Mouse (Mus musculus) neural tube, embryonic 12.5 days (tissue): ENCODE measurements around the gene Rai14. TPM values are rescaled to one million over a fixed set of nuclear protein-coding genes. Genes with fewer than 3 reads are reported as not detected.
A peak's percentile ranks its signal among the peaks of the same experiment; 100 is the strongest.

Experiments used
- ATAC-seq: fragments of 200-750 bp; cut with Nextera tagmentation; 2 replicates; pipeline ENCODE4 v1.8.0; 2017; ENCODE audit warnings: low read depth, mild to moderate bottlenecking, moderate TSS enrichment, moderate library complexity; ENCODE audit not compliant: low FRiP score
- H3K27ac ChIP-seq: fragments of 300-500 bp; sonication (generic); 2 replicates; pipeline ENCODE4 v1.5.1; 2016
- H3K27me3 ChIP-seq: fragments of 300-500 bp; sonication (generic); replicated peaks from 2 replicates; pipeline ENCODE4 v1.6.1; 2016; ENCODE audit warnings: mild to moderate bottlenecking
- H3K36me3 ChIP-seq: fragments of 300-500 bp; sonication (generic); 2 replicates; pipeline ENCODE4 v1.6.1; 2016; ENCODE audit warnings: mild to moderate bottlenecking
- H3K4me1 ChIP-seq: fragments of 300-500 bp; sonication (generic); 2 replicates; pipeline ENCODE4 v1.6.1; 2016
- H3K4me2 ChIP-seq: fragments of 300-500 bp; sonication (generic); replicated peaks from 2 replicates; pipeline ENCODE4 v1.6.1; 2016; ENCODE audit warnings: mild to moderate bottlenecking
- H3K4me3 ChIP-seq: fragments of 300-500 bp; sonication (generic); 2 replicates; pipeline ENCODE4 v1.5.1; 2016
- H3K9ac ChIP-seq: fragments of 300-500 bp; sonication (generic); 2 replicates; pipeline ENCODE4 v1.6.1; 2016; ENCODE audit warnings: mild to moderate bottlenecking
- H3K9me3 ChIP-seq: fragments of 300-500 bp; sonication (generic); 2 replicates; pipeline ENCODE4 v1.6.1; 2016; ENCODE audit warnings: mild to moderate bottlenecking
- WGBS: fragments of 180-500 bp; shearing (Covaris S2); methylation state at CpG from one replicate; pipeline ENCODE4 v1.1.7; 2016; 5-methylcytosine and 5-hydroxymethylcytosine counted together
- polyA plus RNA-seq: library from polyadenylated mRNA; unstranded; fragments of >200 nt; fragmentation: Nextera tagmentation; extraction: Ambion mirVana; gene quantifications from 2 replicates; pipeline ENCODE4 v1.2.1, GENCODE M21; 2016

Gene Rai14
- polyA plus RNA-seq, 1 experiment from 2014 or later = 63.3 TPM

DNA sequence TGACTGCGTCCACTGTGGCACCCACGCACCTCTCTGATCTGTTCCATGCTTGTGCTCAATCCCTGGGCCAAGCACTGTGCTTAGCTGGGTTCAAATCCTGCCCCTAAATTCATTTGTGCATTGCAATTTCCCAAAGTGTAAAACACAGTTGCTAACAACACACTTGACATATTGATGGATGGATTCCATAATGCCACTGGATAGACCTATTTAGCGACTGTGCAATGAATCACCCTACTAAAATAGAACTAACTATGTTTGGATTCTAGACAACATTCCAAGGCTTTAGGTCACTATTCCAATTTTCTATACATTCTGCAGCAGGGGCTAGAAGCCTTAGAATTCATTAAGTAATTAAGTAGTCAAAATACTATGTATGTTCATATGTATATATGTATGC is 73.7 kb downstream of the Rai14 start:
- H3K36me3 ChIP-seq = no peaks in the 10 kb centered on the region
- 91% methylated on average over 3 of the region's 3 CpGs for WGBS
- H3K27ac ChIP-seq = no peak overlapping the region
- H3K4me3 ChIP-seq = no peak overlapping the region
- no peaks in the 10 kb centered on the region for H3K9me3 ChIP-seq
- H3K4me1 ChIP-seq = peaks cover 15% of the 10 kb centered on the region; the same call in 1 of the 2 replicates
- ATAC-seq = no peak
- H3K27me3 ChIP-seq = no peaks in the 10 kb centered on the region
- H3K9ac ChIP-seq = no peak overlapping the region
- no peak overlapping the region for H3K4me2 ChIP-seq

DNA sequence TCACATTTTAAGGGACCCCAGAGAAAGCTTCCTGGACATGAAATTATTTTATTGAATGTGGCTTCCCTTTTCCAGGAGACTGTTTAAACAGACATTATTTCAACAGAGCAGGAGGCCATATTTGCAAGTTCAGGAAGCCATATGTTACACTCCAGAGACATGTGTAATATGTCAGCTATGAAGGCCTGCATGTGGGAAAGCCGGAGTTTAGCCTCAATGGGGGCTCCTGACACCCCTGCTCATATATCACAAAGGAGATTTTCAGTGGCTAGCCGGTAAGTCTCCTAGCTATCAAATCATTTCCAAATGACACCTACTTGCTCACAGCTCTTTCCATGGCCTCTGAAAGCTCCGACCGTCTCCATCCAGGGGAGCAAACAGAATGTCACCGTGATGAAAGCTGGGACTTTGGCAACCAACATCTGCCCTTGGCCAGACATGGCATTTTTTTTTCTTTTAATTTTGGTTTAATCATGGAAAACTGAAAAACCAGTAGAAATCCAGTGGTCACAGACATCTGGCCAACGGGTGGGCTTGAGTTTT is 77.1 kb downstream of the Rai14 start:
- H3K27me3 ChIP-seq = no peaks in the 10 kb centered on the region
- H3K9ac ChIP-seq = no peak overlapping the region
- ATAC-seq = no peak
- no peak overlapping the region for H3K4me3 ChIP-seq
- WGBS = 67% methylated on average over 6 of the region's 6 CpGs
- H3K9me3 ChIP-seq = no peaks in the 10 kb centered on the region
- H3K4me1 ChIP-seq = peaks cover 20% of the 10 kb centered on the region
- H3K4me2 ChIP-seq = no peak overlapping the region
- peaks cover 3% of the 10 kb centered on the region; the same call in 1 of the 2 replicates for H3K36me3 ChIP-seq
- no peak overlapping the region for H3K27ac ChIP-seq

DNA sequence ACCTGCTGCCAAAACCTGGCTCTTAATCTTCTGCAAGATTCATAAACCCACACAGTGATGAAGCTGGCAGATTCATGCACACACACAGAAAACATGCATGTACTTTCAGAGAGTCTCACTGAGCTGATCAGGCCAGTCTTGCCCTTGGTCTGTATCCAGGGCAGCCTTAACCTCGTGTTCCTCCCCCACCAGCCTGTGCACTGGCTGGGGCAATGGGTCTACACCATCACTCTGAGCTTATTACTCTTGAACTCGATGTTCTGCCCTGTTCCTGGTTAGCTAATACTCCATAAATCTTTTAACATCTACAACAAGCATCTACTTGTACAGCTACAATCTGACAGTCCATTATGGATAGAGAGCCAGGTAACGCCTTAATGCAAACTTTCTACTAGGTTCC is 77.6 kb downstream of the Rai14 start:
- no peak overlapping the region for H3K4me2 ChIP-seq
- peaks cover 20% of the 10 kb centered on the region for H3K4me1 ChIP-seq
- WGBS = 75% methylated on average over 3 of the region's 3 CpGs
- H3K9ac ChIP-seq = no peak overlapping the region
- H3K4me3 ChIP-seq = no peak overlapping the region
- H3K9me3 ChIP-seq = no peaks in the 10 kb centered on the region
- no peaks in the 10 kb centered on the region for H3K27me3 ChIP-seq
- peaks cover 8% of the 10 kb centered on the region for H3K36me3 ChIP-seq
- no peak for ATAC-seq
- no peak overlapping the region for H3K27ac ChIP-seq

GRCm38 (mm10) chr15:10635121-10635520 is 79.3 kb downstream of the Rai14 start:
- H3K27ac ChIP-seq = peak overlapping the region; percentile 38; the same call in 1 of the 2 replicates
- WGBS = 19% methylated on average over 10 of the region's 10 CpGs
- H3K9me3 ChIP-seq = no peaks in the 10 kb centered on the region
- H3K4me2 ChIP-seq = 0 out of 2 replicates have a peak overlapping the region, but pooled peaks have one; percentile 12
- peak; percentile 63 for ATAC-seq
- H3K9ac ChIP-seq = no peak overlapping the region
- H3K27me3 ChIP-seq = no peaks in the 10 kb centered on the region
- peaks cover 20% of the 10 kb centered on the region for H3K4me1 ChIP-seq
- H3K4me3 ChIP-seq = no peak overlapping the region
- peaks cover 11% of the 10 kb centered on the region for H3K36me3 ChIP-seq

GRCm38 (mm10) chr15:10634176-10634575 is 80.2 kb downstream of the Rai14 start:
- no peak overlapping the region for H3K27ac ChIP-seq
- H3K4me1 ChIP-seq = peaks cover 20% of the 10 kb centered on the region
- H3K4me3 ChIP-seq = no peak overlapping the region
- no peak overlapping the region for H3K9ac ChIP-seq
- H3K9me3 ChIP-seq = no peaks in the 10 kb centered on the region
- H3K4me2 ChIP-seq = no peak overlapping the region
- peaks cover 11% of the 10 kb centered on the region for H3K36me3 ChIP-seq
- 58% methylated on average over 6 of the region's 6 CpGs for WGBS
- H3K27me3 ChIP-seq = no peaks in the 10 kb centered on the region
- no peak for ATAC-seq

DNA sequence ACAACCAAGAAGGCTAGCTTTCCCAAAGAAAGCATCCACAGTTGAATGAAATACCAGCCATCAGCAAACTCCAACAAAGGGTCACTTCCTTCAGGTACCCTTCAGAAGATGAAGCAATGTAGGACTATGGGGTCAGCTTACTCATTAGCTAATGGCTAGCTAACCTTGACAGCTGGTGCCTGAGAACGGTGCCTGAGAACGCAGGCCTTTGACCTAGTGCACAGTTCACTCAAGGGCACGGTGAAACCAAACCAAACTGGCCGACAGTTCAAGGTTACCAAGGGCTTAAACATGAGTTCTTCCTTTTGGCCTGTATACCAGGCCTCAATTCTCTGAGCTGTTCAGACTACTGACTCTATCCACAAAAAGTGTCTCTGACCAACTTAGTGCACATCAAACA is 81.0 kb downstream of the Rai14 start:
- peaks cover 11% of the 10 kb centered on the region for H3K36me3 ChIP-seq
- no peak overlapping the region for H3K4me2 ChIP-seq
- no peak overlapping the region for H3K27ac ChIP-seq
- H3K4me1 ChIP-seq = peaks cover 20% of the 10 kb centered on the region
- no peak for ATAC-seq
- WGBS = 85% methylated on average over 4 of the region's 4 CpGs
- no peak overlapping the region for H3K4me3 ChIP-seq
- H3K27me3 ChIP-seq = no peaks in the 10 kb centered on the region
- no peak overlapping the region for H3K9ac ChIP-seq
- H3K9me3 ChIP-seq = no peaks in the 10 kb centered on the region

GRCm38 (mm10) chr15:10632581-10632980 is 81.8 kb downstream of the Rai14 start:
- ATAC-seq = no peak

GRCm38 (mm10) chr15:10632060-10632459 is 82.4 kb downstream of the Rai14 start:
- no peak for ATAC-seq
- Histone ChIP-seq H3K4me2 (no peak overlapping the region), H3K27me3 (no peaks in the 10 kb centered on the region), H3K4me3 (no peak overlapping the region), H3K27ac (no peak overlapping the region), H3K4me1 (peaks cover 20% of the 10 kb centered on the region), H3K9me3 (no peaks in the 10 kb centered on the region), H3K36me3 (peaks cover 11% of the 10 kb centered on the region), H3K9ac (no peak overlapping the region)
- 97% methylated on average over 8 of the region's 8 CpGs for WGBS

More at GRCm38 (mm10) chr15:10632581-10632980, 81.8 kb downstream of the Rai14 start:
- H3K27me3 ChIP-seq = no peaks in the 10 kb centered on the region
- no peak overlapping the region for H3K4me3 ChIP-seq
- WGBS = 80% methylated on average over 9 of the region's 9 CpGs
- no peaks in the 10 kb centered on the region for H3K9me3 ChIP-seq
- H3K36me3 ChIP-seq = peaks cover 11% of the 10 kb centered on the region
- no peak overlapping the region for H3K27ac ChIP-seq
- no peak overlapping the region for H3K9ac ChIP-seq
- H3K4me2 ChIP-seq = no peak overlapping the region
- H3K4me1 ChIP-seq = peaks cover 20% of the 10 kb centered on the region

- ATAC-seq = no peak
- H3K27ac ChIP-seq = no peak overlapping the region
- H3K4me1 ChIP-seq = peaks cover 20% of the 10 kb centered on the region
- no peaks in the 10 kb centered on the region for H3K9me3 ChIP-seq
- H3K4me2 ChIP-seq = no peak overlapping the region
- no peak overlapping the region for H3K9ac ChIP-seq
- 94% methylated on average over 5 of the region's 5 CpGs for WGBS
- H3K36me3 ChIP-seq = peaks cover 11% of the 10 kb centered on the region
- H3K27me3 ChIP-seq = no peaks in the 10 kb centered on the region
- H3K4me3 ChIP-seq = no peak overlapping the region
Measured at GRCm38 (mm10) chr15:10631541-10631940, 82.9 kb downstream of the Rai14 start.

DNA sequence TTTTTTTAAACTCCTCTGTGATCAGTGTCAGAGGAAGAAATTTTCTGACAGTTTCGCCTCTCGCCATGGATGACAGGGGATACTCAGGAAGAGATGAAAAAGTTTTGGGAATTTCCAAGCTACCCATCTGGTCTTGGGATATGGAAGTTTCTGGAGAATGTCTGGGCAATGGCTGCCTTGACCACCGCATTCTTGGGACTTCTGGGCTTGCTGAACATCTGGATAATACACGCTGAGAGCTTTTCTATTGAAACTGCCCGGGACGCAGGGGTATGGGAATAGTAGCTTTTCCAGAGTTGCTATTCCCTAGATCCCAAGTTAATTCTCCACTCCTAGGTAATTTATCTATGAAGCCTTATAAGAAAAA is 85.5 kb downstream of the Rai14 start:
- H3K27me3 ChIP-seq = no peaks in the 10 kb centered on the region
- no peaks in the 10 kb centered on the region for H3K9me3 ChIP-seq
- no peaks in the 10 kb centered on the region for H3K4me1 ChIP-seq
- WGBS = 80% methylated on average over 6 of the region's 6 CpGs
- no peak for ATAC-seq
- no peak overlapping the region for H3K27ac ChIP-seq
- H3K4me3 ChIP-seq = no peak overlapping the region
- peaks cover 11% of the 10 kb centered on the region for H3K36me3 ChIP-seq
- H3K4me2 ChIP-seq = no peak overlapping the region
- H3K9ac ChIP-seq = no peak overlapping the region

DNA sequence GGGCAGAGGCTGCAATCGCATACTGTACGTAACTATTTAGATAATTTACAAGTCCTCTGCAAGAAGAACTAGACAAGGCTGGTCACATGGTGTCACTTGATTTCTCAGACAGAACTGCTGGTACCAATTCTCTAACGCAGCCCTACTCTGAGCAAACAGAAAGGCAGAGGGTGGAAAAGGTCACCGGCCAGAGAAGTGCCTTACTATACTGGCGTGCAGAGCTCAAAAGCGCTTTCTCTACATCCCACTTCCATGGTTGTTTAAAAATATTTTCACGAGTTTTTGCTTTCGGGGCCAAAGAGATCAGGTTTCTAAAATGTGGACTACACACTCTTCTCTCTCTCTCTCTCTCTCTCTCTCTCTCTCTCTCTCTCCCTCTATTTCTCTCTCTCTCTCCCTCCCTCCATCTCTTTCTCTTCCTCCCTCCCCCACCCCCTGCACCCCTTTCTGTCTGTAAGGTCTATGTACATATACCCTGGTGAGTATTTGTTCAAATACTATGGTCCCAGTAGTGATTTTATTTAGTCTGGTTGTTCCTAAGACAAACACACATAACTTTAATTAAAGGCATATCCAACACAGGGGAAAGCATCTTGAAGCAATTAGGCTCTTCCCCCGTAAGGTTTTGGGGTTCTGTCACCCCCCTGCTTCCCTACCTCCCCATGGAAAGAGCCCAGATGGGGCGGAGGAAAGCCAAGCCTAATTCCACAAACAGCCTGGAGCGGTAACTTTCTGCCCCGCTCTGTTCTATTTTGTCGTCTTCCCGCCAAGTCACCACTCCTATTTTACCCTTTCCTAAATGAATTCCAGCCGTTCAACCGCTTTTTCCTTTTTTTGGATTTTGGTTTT is 86.1 kb downstream of the Rai14 start:
- Histone ChIP-seq H3K9ac (no peak overlapping the region), H3K27ac (no peak overlapping the region), H3K9me3 (no peaks in the 10 kb centered on the region), H3K36me3 (peaks cover 11% of the 10 kb centered on the region), H3K4me1 (no peaks in the 10 kb centered on the region), H3K4me3 (no peak overlapping the region), H3K4me2 (no peak overlapping the region), H3K27me3 (no peaks in the 10 kb centered on the region)
- WGBS = 82% methylated on average over 16 of the region's 16 CpGs
- no peak for ATAC-seq

- Histone ChIP-seq H3K27ac (no peak overlapping the region), H3K4me2 (no peak overlapping the region), H3K4me3 (no peak overlapping the region), H3K36me3 (peaks cover 11% of the 10 kb centered on the region), H3K9me3 (0 out of 2 replicates have a peak, but pooled peaks cover 3% of the 10 kb centered on the region), H3K9ac (no peak overlapping the region), H3K27me3 (no peaks in the 10 kb centered on the region), H3K4me1 (no peaks in the 10 kb centered on the region)
- WGBS = 22% methylated on average over 10 of the region's 10 CpGs
- ATAC-seq = 0 out of 2 replicates have a peak, but pooled peaks have one; percentile 48
Measured at GRCm38 (mm10) chr15:10623571-10624227, 90.7 kb downstream of the Rai14 start.
